Mouse (Mus musculus): ENCODE measurements around the gene Tmem161a. TPM values are rescaled to one million over a fixed set of nuclear protein-coding genes. Genes with fewer than 3 reads are reported as not detected.

Tmem161a gene
- polyA plus RNA-seq (2015; fragmentation: Nextera tagmentation; extraction: Ambion mirVana) = 45.0 and 45.8 TPM in 2 replicates

GRCm38 (mm10) chr8:70172043-70172681, at the start of gene Tmem161a:
Gene Tmem161a, plus strand, starts transcription at chr8:70172356.
- Histone ChIP-seq H3K9ac (replicated peaks; ENCODE audit: low read depth) (peak within 1 kb of the TSS; percentile 78), H3K36me3 (ENCODE audit: insufficient read depth, low read length) (no peaks in the 10 kb centered on the region), H3K4me1 (ENCODE audit: insufficient read depth, low read depth, low read length) (no peaks in the 10 kb centered on the region), H3K4me3 (ENCODE audit: low read depth, low read length) (peak within 1 kb of the TSS; percentile 58), H3K4me2 (replicated peaks; ENCODE audit: low read depth, low read length) (peak within 1 kb of the TSS; percentile 63), H3K27me3 (replicated peaks; ENCODE audit: insufficient read depth, low read length) (no peaks in the 10 kb centered on the region), H3K27ac (ENCODE audit: low read length) (peak within 1 kb of the TSS; percentile 75), H3K9me3 (ENCODE audit: low read length) (no peaks in the 10 kb centered on the region)
- ATAC-seq (peak; percentile 99), DNase-seq (ENCODE audit: low spot score) (peak; percentile 98)
- WGBS = 1% methylated on average over 27 of the region's 27 CpGs
- TF ChIP-seq EP300 (IDR thresholded peaks at IDR 0.05) (no peak), CTCF (IDR thresholded peaks at IDR 0.05) (no peak)

- Histone ChIP-seq H3K9me3 (ENCODE audit: low read length) (no peaks in the 10 kb centered on the region), H3K9ac (replicated peaks; ENCODE audit: low read depth) (no peak overlapping the region), H3K27ac (ENCODE audit: low read length) (no peak overlapping the region), H3K36me3 (ENCODE audit: insufficient read depth, low read length) (no peaks in the 10 kb centered on the region), H3K4me1 (ENCODE audit: insufficient read depth, low read depth, low read length) (no peaks in the 10 kb centered on the region), H3K4me2 (replicated peaks; ENCODE audit: low read depth, low read length) (no peak overlapping the region), H3K27me3 (replicated peaks; ENCODE audit: insufficient read depth, low read length) (peaks cover 8% of the 10 kb centered on the region; the same call in 1 of the 2 replicates), H3K4me3 (ENCODE audit: low read depth, low read length) (no peak overlapping the region)
- TF ChIP-seq EP300 (IDR thresholded peaks at IDR 0.05) (no peak), CTCF (IDR thresholded peaks at IDR 0.05) (peak; percentile 64)
- no peak for ATAC-seq
- no peak for DNase-seq (ENCODE audit: low spot score)
- 49% methylated on average over 2 of the region's 2 CpGs for WGBS
Observed at GRCm38 (mm10) chr8:70122863-70123262, 49.3 kb upstream of the Tmem161a start.

- Histone ChIP-seq H3K4me1 (ENCODE audit: insufficient read depth, low read depth, low read length) (no peaks in the 10 kb centered on the region), H3K4me2 (replicated peaks; ENCODE audit: low read depth, low read length) (no peak overlapping the region), H3K4me3 (ENCODE audit: low read depth, low read length) (no peak overlapping the region), H3K27ac (ENCODE audit: low read length) (no peak overlapping the region), H3K9me3 (ENCODE audit: low read length) (no peaks in the 10 kb centered on the region), H3K9ac (replicated peaks; ENCODE audit: low read depth) (no peak overlapping the region), H3K36me3 (ENCODE audit: insufficient read depth, low read length) (no peaks in the 10 kb centered on the region), H3K27me3 (replicated peaks; ENCODE audit: insufficient read depth, low read length) (peaks cover 6% of the 10 kb centered on the region; the same call in 1 of the 2 replicates)
- no peak for TF ChIP-seq EP300 (IDR thresholded peaks at IDR 0.05)
- TF ChIP-seq CTCF (IDR thresholded peaks at IDR 0.05) = no peak
- ATAC-seq = no peak
- WGBS = 59% methylated on average over 8 of the region's 8 CpGs
- DNase-seq (ENCODE audit: low spot score) = no peak
Observed at GRCm38 (mm10) chr8:70124992-70125391, 47.2 kb upstream of the Tmem161a start.

GRCm38 (mm10) chr8:70128435-70128834, 43.7 kb upstream of the Tmem161a start:
- Histone ChIP-seq H3K27ac (ENCODE audit: low read length) (no peak overlapping the region), H3K9ac (replicated peaks; ENCODE audit: low read depth) (no peak overlapping the region), H3K27me3 (replicated peaks; ENCODE audit: insufficient read depth, low read length) (no peaks in the 10 kb centered on the region), H3K4me1 (ENCODE audit: insufficient read depth, low read depth, low read length) (no peaks in the 10 kb centered on the region), H3K36me3 (ENCODE audit: insufficient read depth, low read length) (no peaks in the 10 kb centered on the region), H3K9me3 (ENCODE audit: low read length) (no peaks in the 10 kb centered on the region), H3K4me3 (ENCODE audit: low read depth, low read length) (no peak overlapping the region), H3K4me2 (replicated peaks; ENCODE audit: low read depth, low read length) (no peak overlapping the region)
- ATAC-seq = no peak
- 54% methylated on average over 3 of the region's 3 CpGs for WGBS
- no peak for DNase-seq (ENCODE audit: low spot score)
- no peak for TF ChIP-seq EP300 (IDR thresholded peaks at IDR 0.05)
- no peak for TF ChIP-seq CTCF (IDR thresholded peaks at IDR 0.05)

GRCm38 (mm10) chr8:70129309-70129952, 42.7 kb upstream of the Tmem161a start:
- Histone ChIP-seq H3K4me3 (ENCODE audit: low read depth, low read length) (no peak overlapping the region), H3K4me2 (replicated peaks; ENCODE audit: low read depth, low read length) (no peak overlapping the region), H3K36me3 (ENCODE audit: insufficient read depth, low read length) (no peaks in the 10 kb centered on the region), H3K4me1 (ENCODE audit: insufficient read depth, low read depth, low read length) (no peaks in the 10 kb centered on the region), H3K9ac (replicated peaks; ENCODE audit: low read depth) (no peak overlapping the region), H3K27me3 (replicated peaks; ENCODE audit: insufficient read depth, low read length) (no peaks in the 10 kb centered on the region), H3K9me3 (ENCODE audit: low read length) (no peaks in the 10 kb centered on the region), H3K27ac (ENCODE audit: low read length) (peak overlapping the region; percentile 35; the same call in 1 of the 2 replicates)
- ATAC-seq (peak; percentile 51), DNase-seq (ENCODE audit: low spot score) (peak; percentile 59)
- 47% methylated on average over 9 of the region's 9 CpGs for WGBS
- TF ChIP-seq EP300 (IDR thresholded peaks at IDR 0.05) (no peak), CTCF (IDR thresholded peaks at IDR 0.05) (no peak)

GRCm38 (mm10) chr8:70130066-70130465, 42.1 kb upstream of the Tmem161a start:
- no peak overlapping the region for H3K4me2 ChIP-seq (replicated peaks; ENCODE audit: low read depth, low read length)
- H3K9me3 ChIP-seq (ENCODE audit: low read length) = no peaks in the 10 kb centered on the region
- no peaks in the 10 kb centered on the region for H3K4me1 ChIP-seq (ENCODE audit: insufficient read depth, low read depth, low read length)
- H3K9ac ChIP-seq (replicated peaks; ENCODE audit: low read depth) = no peak overlapping the region
- peaks cover 3% of the 10 kb centered on the region; the same call in 1 of the 2 replicates for H3K36me3 ChIP-seq (ENCODE audit: insufficient read depth, low read length)
- no peak overlapping the region for H3K4me3 ChIP-seq (ENCODE audit: low read depth, low read length)
- TF ChIP-seq CTCF (IDR thresholded peaks at IDR 0.05) (no peak), EP300 (IDR thresholded peaks at IDR 0.05) (no peak)
- ATAC-seq (no peak), DNase-seq (ENCODE audit: low spot score) (no peak)
- H3K27me3 ChIP-seq (replicated peaks; ENCODE audit: insufficient read depth, low read length) = no peaks in the 10 kb centered on the region
- 88% methylated on average over 3 of the region's 3 CpGs for WGBS
- H3K27ac ChIP-seq (ENCODE audit: low read length) = peak overlapping the region; percentile 35; the same call in 1 of the 2 replicates

Measured in lung, postnatal 0 days (tissue).